Mouse (Mus musculus): ENCODE measurements around the gene Lmna. TPM values are rescaled to one million over a fixed set of nuclear protein-coding genes. Genes with fewer than 3 reads are reported as not detected.

Gene Lmna
- polyA plus RNA-seq, 1 experiment: 30.0 TPM

- peak overlapping the region; percentile 90 for H3K27ac ChIP-seq (ENCODE audit: insufficient read depth, low read length)
- H3K27me3 ChIP-seq (ENCODE audit: control insufficient read depth, insufficient read depth, low read length, poor library complexity, severe bottlenecking): no peaks in the 10 kb centered on the region
- peak overlapping the region; percentile 87 for H3K4me3 ChIP-seq (ENCODE audit: low read depth, low read length)
- peak overlapping the region; percentile 73 for H3K9ac ChIP-seq (ENCODE audit: low read depth, poor library complexity, severe bottlenecking)
- H3K36me3 ChIP-seq (ENCODE audit: control insufficient read depth, insufficient read depth, low read length, poor library complexity, severe bottlenecking): no peaks in the 10 kb centered on the region
- peaks cover 30% of the 10 kb centered on the region for H3K4me1 ChIP-seq (ENCODE audit: control insufficient read depth, insufficient read depth, low read length)
- no peaks in the 10 kb centered on the region for H3K9me3 ChIP-seq (replicated peaks; ENCODE audit: control insufficient read depth, insufficient read depth, low read length, poor library complexity, severe bottlenecking)
- TF ChIP-seq POLR2A (IDR thresholded peaks at IDR 0.05; ENCODE audit: insufficient read depth, low read length) (no peak), CTCF (IDR thresholded peaks at IDR 0.05; ENCODE audit: low read depth, low read length) (no peak), EP300 (IDR thresholded peaks at IDR 0.05; ENCODE audit: insufficient read depth, low read depth, low read length) (no peak)
Observed at GRCm38 (mm10) chr3:88510421-88511289, 899 bp upstream of the Lmna start.

DNA sequence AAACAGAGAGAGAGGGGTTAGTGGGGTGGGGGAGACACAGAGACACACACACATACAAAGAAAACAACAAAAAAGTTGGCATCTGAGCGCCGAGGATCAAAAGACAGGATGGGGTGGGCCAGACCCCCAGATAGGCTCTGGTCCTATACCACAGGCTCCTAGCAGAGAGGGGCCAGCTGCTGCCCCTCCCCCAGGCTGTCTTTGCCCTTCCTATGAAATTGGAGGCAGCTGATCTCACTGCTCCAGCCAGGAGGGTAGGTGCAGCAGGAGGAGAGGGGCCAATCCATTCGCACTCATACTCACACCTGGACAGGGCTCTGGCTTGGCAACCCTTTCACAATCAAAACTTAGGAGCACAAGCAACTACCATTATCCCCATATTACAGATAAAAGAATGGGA is 506 bp downstream of the Lmna start:
- peak overlapping the region; percentile 73 for H3K9ac ChIP-seq (ENCODE audit: low read depth, poor library complexity, severe bottlenecking)
- TF ChIP-seq EP300 (IDR thresholded peaks at IDR 0.05; ENCODE audit: insufficient read depth, low read depth, low read length) (no peak), CTCF (IDR thresholded peaks at IDR 0.05; ENCODE audit: low read depth, low read length) (no peak), POLR2A (IDR thresholded peaks at IDR 0.05; ENCODE audit: insufficient read depth, low read length) (no peak)
- peaks cover 18% of the 10 kb centered on the region for H3K4me1 ChIP-seq (ENCODE audit: control insufficient read depth, insufficient read depth, low read length)
- no peaks in the 10 kb centered on the region for H3K36me3 ChIP-seq (ENCODE audit: control insufficient read depth, insufficient read depth, low read length, poor library complexity, severe bottlenecking)
- H3K27ac ChIP-seq (ENCODE audit: insufficient read depth, low read length): peak overlapping the region; percentile 90
- H3K4me3 ChIP-seq (ENCODE audit: low read depth, low read length): peak overlapping the region; percentile 87
- no peaks in the 10 kb centered on the region for H3K9me3 ChIP-seq (replicated peaks; ENCODE audit: control insufficient read depth, insufficient read depth, low read length, poor library complexity, severe bottlenecking)
- no peaks in the 10 kb centered on the region for H3K27me3 ChIP-seq (ENCODE audit: control insufficient read depth, insufficient read depth, low read length, poor library complexity, severe bottlenecking)

GRCm38 (mm10) chr3:88505765-88506164 is 4.0 kb downstream of the Lmna start:
- H3K36me3 ChIP-seq (ENCODE audit: control insufficient read depth, insufficient read depth, low read length, poor library complexity, severe bottlenecking): no peaks in the 10 kb centered on the region
- peak overlapping the region; percentile 42 for H3K27ac ChIP-seq (ENCODE audit: insufficient read depth, low read length)
- peak overlapping the region; percentile 25 for H3K4me3 ChIP-seq (ENCODE audit: low read depth, low read length)
- peaks cover 3% of the 10 kb centered on the region for H3K4me1 ChIP-seq (ENCODE audit: control insufficient read depth, insufficient read depth, low read length)
- TF ChIP-seq POLR2A (IDR thresholded peaks at IDR 0.05; ENCODE audit: insufficient read depth, low read length) (no peak), EP300 (IDR thresholded peaks at IDR 0.05; ENCODE audit: insufficient read depth, low read depth, low read length) (no peak), CTCF (IDR thresholded peaks at IDR 0.05; ENCODE audit: low read depth, low read length) (no peak)
- no peaks in the 10 kb centered on the region for H3K9me3 ChIP-seq (replicated peaks; ENCODE audit: control insufficient read depth, insufficient read depth, low read length, poor library complexity, severe bottlenecking)
- peak overlapping the region; percentile 40 for H3K9ac ChIP-seq (ENCODE audit: low read depth, poor library complexity, severe bottlenecking)
- no peaks in the 10 kb centered on the region for H3K27me3 ChIP-seq (ENCODE audit: control insufficient read depth, insufficient read depth, low read length, poor library complexity, severe bottlenecking)

DNA sequence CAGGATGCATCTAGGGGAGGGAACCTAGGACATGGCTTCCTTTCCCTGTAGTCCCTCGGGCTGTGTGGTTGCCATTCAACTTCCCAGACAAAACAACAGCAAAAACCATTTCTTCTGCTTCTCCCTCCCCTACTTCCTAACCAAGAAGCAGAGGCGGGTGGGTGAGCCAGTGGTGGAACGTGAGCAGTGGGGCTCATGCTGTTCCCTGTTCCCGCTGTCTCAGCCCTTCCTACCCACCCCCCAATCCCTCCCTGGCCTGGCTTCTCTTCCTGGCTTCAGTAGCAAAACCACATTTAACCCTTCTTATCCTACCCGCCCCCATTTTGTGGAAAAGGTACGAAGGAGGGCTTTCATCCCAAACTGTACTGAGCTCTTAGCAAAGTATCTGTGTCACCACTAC is 4.7 kb downstream of the Lmna start:
- Histone ChIP-seq H3K36me3 (ENCODE audit: control insufficient read depth, insufficient read depth, low read length, poor library complexity, severe bottlenecking) (no peaks in the 10 kb centered on the region), H3K9ac (ENCODE audit: low read depth, poor library complexity, severe bottlenecking) (peak overlapping the region; percentile 40; the same call in 1 of the 2 replicates), H3K4me1 (ENCODE audit: control insufficient read depth, insufficient read depth, low read length) (peaks cover 4% of the 10 kb centered on the region), H3K4me3 (ENCODE audit: low read depth, low read length) (no peak overlapping the region), H3K27me3 (ENCODE audit: control insufficient read depth, insufficient read depth, low read length, poor library complexity, severe bottlenecking) (no peaks in the 10 kb centered on the region), H3K9me3 (replicated peaks; ENCODE audit: control insufficient read depth, insufficient read depth, low read length, poor library complexity, severe bottlenecking) (no peaks in the 10 kb centered on the region), H3K27ac (ENCODE audit: insufficient read depth, low read length) (peak overlapping the region; percentile 42)
- TF ChIP-seq POLR2A (IDR thresholded peaks at IDR 0.05; ENCODE audit: insufficient read depth, low read length) (no peak), CTCF (IDR thresholded peaks at IDR 0.05; ENCODE audit: low read depth, low read length) (no peak), EP300 (IDR thresholded peaks at IDR 0.05; ENCODE audit: insufficient read depth, low read depth, low read length) (no peak)

DNA sequence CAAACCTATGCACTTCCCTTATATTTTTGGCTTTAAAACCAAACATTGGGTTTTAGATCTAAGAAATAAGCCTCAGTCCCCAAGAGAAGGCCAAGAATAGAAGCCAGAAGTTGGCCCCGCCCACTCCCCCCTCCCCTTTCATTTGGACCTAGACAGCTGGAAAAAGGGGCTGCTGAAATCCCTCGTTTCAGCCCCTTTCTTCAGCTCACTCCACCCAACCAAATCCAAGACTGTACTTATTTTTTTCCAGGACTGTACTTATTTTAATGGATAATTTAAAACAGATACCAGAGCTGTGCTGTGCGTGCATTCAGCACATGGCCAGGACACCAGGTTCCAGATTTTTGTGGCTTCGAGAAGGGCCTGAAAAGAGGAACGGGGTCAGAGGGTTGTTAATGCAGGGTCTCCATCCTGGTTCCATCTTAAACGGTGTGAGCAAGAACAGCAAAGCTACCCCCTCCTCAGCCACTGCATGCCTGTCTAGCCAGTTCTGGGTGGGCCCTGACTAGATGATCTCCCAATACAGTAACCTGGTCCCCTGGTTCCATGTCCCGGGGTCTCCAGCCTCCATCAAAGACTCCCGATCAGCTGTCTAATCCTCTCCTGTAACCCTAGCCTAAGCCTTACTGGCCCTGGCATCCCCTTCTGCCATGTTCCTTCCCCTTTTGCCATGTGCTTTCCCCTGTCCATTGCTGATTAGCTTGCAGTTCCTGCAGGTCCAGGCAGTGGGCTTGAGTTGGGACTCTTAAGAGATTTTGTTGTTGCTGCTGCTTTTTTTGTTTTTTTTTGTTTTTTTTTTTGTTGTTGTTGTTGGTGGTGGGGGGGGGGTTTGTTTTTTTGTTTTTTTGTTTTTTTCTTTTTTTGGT is 5.6 kb downstream of the Lmna start:
- no peak for TF ChIP-seq CTCF (IDR thresholded peaks at IDR 0.05; ENCODE audit: low read depth, low read length)
- no peak for TF ChIP-seq EP300 (IDR thresholded peaks at IDR 0.05; ENCODE audit: insufficient read depth, low read depth, low read length)
- TF ChIP-seq POLR2A (IDR thresholded peaks at IDR 0.05; ENCODE audit: insufficient read depth, low read length): no peak
- Histone ChIP-seq H3K9me3 (replicated peaks; ENCODE audit: control insufficient read depth, insufficient read depth, low read length, poor library complexity, severe bottlenecking) (no peaks in the 10 kb centered on the region), H3K27me3 (ENCODE audit: control insufficient read depth, insufficient read depth, low read length, poor library complexity, severe bottlenecking) (no peaks in the 10 kb centered on the region), H3K4me1 (ENCODE audit: control insufficient read depth, insufficient read depth, low read length) (peaks cover 6% of the 10 kb centered on the region), H3K27ac (ENCODE audit: insufficient read depth, low read length) (no peak overlapping the region), H3K36me3 (ENCODE audit: control insufficient read depth, insufficient read depth, low read length, poor library complexity, severe bottlenecking) (no peaks in the 10 kb centered on the region), H3K9ac (ENCODE audit: low read depth, poor library complexity, severe bottlenecking) (no peak overlapping the region), H3K4me3 (ENCODE audit: low read depth, low read length) (no peak overlapping the region)
